Mouse (Mus musculus) ES-Bruce4 (cell line): ENCODE data around the gene Kit. TPM values are rescaled to one million over a fixed set of nuclear protein-coding genes. Genes with fewer than 3 reads are reported as not detected.

ENCODE experiments used
- H3K27ac ChIP-seq: 2 replicates; pipeline ENCODE4 v1.5.1; 2012; ENCODE audit warnings: low read length, inconsistent platforms; ENCODE audit not compliant: insufficient read depth
- H3K27me3 ChIP-seq: 2 replicates; pipeline ENCODE4 v1.6.1; 2012; ENCODE audit warnings: mild to moderate bottlenecking, low read length, inconsistent platforms; ENCODE audit not compliant: control insufficient read depth, poor library complexity, insufficient read depth, severe bottlenecking
- H3K36me3 ChIP-seq: 2 replicates; pipeline ENCODE4 v1.6.1; 2012; ENCODE audit warnings: inconsistent platforms, mild to moderate bottlenecking, low read length, moderate library complexity; ENCODE audit not compliant: control insufficient read depth, poor library complexity, insufficient read depth, severe bottlenecking
- H3K4me1 ChIP-seq: one replicate; pipeline ENCODE4 v1.8.1; 2011; ENCODE audit warnings: low read length; ENCODE audit not compliant: control insufficient read depth, insufficient read depth
- H3K4me3 ChIP-seq: 2 replicates; pipeline ENCODE4 v1.5.1; 2011; ENCODE audit warnings: low read depth, mild to moderate bottlenecking, low read length
- H3K9ac ChIP-seq: 2 replicates; pipeline ENCODE4 v1.6.1; 2012; ENCODE audit warnings: low read depth, mild to moderate bottlenecking, inconsistent platforms; ENCODE audit not compliant: poor library complexity, severe bottlenecking
- H3K9me3 ChIP-seq: replicated peaks from 2 replicates; pipeline ENCODE4 v1.6.1; 2012; ENCODE audit warnings: mild to moderate bottlenecking, low read length, inconsistent platforms; ENCODE audit not compliant: control insufficient read depth, poor library complexity, insufficient read depth, severe bottlenecking
- CTCF ChIP-seq: IDR thresholded peaks from one replicate; pipeline ENCODE4 v1.8.1; 2011; ENCODE audit warnings: low read depth, low read length
- EP300 ChIP-seq: IDR thresholded peaks from 2 replicates; pipeline ENCODE4 v1.6.1; 2011; ENCODE audit warnings: low read depth, low read length; ENCODE audit not compliant: insufficient read depth
- POLR2A ChIP-seq: IDR thresholded peaks from one replicate; pipeline ENCODE4 v1.8.1; 2011; ENCODE audit warnings: low read length; ENCODE audit not compliant: insufficient read depth
- polyA plus RNA-seq: library from polyadenylated mRNA; stranded (reverse); fragments of >200 nt; gene quantifications from 2 replicates; pipeline ENCODE4 v1.2.4, GENCODE M21; 2011; ENCODE audit warnings: low read depth; ENCODE audit not compliant: missing spikeins, insufficient read depth, insufficient read length

Kit gene
- polyA plus RNA-seq, 1 experiment, result 36.4 TPM

DNA sequence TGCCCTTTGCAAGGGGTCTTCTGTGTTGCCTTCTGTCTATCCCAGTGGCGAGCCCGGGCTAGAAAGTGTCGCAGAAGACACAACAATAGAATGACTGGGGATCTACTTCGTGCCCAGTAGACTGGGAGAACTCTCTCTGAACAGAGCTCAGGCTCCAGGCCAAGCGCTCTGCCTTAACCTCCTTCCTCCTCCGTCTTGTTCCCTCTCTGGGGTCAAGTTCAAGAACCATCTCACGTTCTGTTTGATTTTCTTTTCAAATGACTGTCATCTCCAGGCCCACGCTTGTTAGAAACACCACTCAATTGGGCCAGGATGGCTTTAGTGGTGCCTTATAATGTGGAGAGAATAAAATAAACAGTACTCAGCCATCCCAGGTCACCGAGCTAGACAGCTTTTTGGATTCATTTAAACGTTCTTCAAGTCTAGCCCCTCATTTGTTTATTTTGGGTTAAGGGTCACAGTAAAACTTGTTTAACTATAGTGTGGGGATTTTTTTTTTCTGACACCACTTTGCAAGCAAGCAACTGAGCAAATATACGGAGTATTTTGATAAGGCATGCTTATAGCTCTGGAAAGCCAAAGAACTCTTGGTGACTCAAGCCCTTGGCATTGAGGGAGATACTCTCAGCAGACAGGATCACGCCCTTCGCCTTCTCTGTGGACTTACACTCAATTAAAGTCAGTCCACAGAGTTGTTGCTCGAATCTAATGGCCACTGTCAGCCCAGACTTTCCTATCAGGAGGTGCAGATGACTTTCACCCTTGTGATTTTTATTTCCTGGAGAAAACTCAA is 30.0 kb upstream of the Kit start:
- no peak overlapping the region for H3K4me3 ChIP-seq
- H3K27me3 ChIP-seq, result no peaks in the 10 kb centered on the region
- H3K4me1 ChIP-seq, result peaks cover 3% of the 10 kb centered on the region
- H3K9ac ChIP-seq, result no peak overlapping the region
- no peak overlapping the region for H3K27ac ChIP-seq
- no peaks in the 10 kb centered on the region for H3K36me3 ChIP-seq
- TF ChIP-seq POLR2A (no peak), CTCF (no peak), EP300 (no peak)
- no peaks in the 10 kb centered on the region for H3K9me3 ChIP-seq

DNA sequence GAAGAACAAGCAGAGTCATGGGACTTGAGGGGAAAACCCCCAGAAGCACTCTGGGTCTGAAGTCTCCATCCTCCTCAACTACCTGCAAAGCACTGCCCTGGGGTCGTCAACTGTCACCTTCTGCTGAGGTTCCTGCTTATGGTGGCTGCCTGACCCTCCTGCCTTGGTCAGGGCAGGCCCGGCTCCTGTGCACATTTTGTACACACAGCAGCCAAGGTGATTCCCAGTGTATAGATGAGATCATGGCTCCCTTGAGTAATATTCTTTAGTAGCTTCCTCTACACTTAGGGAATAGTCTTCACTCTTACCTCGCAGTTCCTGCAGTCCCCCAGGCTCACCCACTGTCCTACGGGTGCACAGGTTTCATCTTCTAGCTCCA is 29.5 kb upstream of the Kit start:
- Histone ChIP-seq H3K9ac (no peak overlapping the region), H3K36me3 (no peaks in the 10 kb centered on the region), H3K4me3 (no peak overlapping the region), H3K27ac (no peak overlapping the region), H3K4me1 (peaks cover 3% of the 10 kb centered on the region), H3K9me3 (no peaks in the 10 kb centered on the region), H3K27me3 (no peaks in the 10 kb centered on the region)
- TF ChIP-seq POLR2A (no peak), CTCF (no peak), EP300 (no peak)

DNA sequence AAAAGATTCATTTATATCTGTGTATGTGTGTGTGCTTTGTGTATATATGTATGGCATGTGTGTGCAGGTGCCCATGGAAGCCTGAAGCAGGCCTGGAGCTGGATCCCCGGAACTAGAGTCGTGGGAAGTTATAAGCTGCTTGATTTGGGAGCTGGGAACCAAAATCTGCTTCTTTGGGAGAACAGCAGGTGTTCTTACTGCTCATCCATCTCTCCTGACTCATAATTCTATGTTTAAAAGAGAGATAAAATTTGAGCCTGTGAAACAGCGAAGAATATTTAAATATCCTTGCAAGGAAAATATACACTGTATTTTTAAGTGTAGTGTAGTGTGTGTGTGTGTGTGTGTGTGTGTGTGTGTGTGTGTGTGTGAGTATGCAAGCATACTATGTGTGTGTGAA is 21.7 kb upstream of the Kit start:
- Histone ChIP-seq H3K4me1 (no peaks in the 10 kb centered on the region), H3K9ac (no peak overlapping the region), H3K27me3 (no peaks in the 10 kb centered on the region), H3K4me3 (no peak overlapping the region), H3K36me3 (no peaks in the 10 kb centered on the region), H3K27ac (no peak overlapping the region), H3K9me3 (no peaks in the 10 kb centered on the region)
- no peak for TF ChIP-seq CTCF
- TF ChIP-seq POLR2A, result no peak
- no peak for TF ChIP-seq EP300

- Histone ChIP-seq H3K9ac (no peak overlapping the region), H3K27me3 (no peaks in the 10 kb centered on the region), H3K36me3 (no peaks in the 10 kb centered on the region), H3K9me3 (no peaks in the 10 kb centered on the region), H3K4me1 (no peaks in the 10 kb centered on the region), H3K4me3 (no peak overlapping the region), H3K27ac (no peak overlapping the region)
- TF ChIP-seq EP300 (no peak), CTCF (no peak), POLR2A (no peak)
These were observed 17.1 kb upstream of the Kit start for GRCm38 (mm10) chr5:75557636-75558035.

- no peak overlapping the region for H3K9ac ChIP-seq
- H3K36me3 ChIP-seq, result no peaks in the 10 kb centered on the region
- TF ChIP-seq CTCF (no peak), POLR2A (no peak), EP300 (no peak)
- no peaks in the 10 kb centered on the region for H3K27me3 ChIP-seq
- H3K27ac ChIP-seq, result no peak overlapping the region
- no peaks in the 10 kb centered on the region for H3K9me3 ChIP-seq
- H3K4me1 ChIP-seq, result no peaks in the 10 kb centered on the region
- no peak overlapping the region for H3K4me3 ChIP-seq
These were observed 15.4 kb upstream of the Kit start for GRCm38 (mm10) chr5:75559291-75559690.

DNA sequence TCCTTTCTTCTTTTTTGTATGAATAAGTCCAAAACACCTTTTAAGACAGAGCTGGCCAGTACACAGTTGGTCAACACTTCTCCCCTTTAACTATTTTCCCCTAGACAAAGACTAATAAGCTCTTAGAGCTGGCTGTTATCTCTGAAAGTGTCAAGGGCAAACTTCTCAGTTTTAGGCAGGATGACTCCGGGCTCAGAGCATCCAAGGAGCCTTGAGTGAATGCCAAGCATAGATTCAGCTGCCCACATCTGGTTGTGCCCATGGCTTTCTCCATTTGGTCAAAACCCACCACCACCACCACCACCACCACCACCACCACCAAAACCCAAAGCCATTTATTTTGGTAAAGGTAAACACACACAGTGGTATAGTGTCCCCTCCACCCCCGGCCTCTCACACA is 13.5 kb upstream of the Kit start:
- Histone ChIP-seq H3K4me1 (no peaks in the 10 kb centered on the region), H3K27ac (no peak overlapping the region), H3K9me3 (no peaks in the 10 kb centered on the region), H3K27me3 (no peaks in the 10 kb centered on the region), H3K36me3 (no peaks in the 10 kb centered on the region), H3K9ac (no peak overlapping the region), H3K4me3 (no peak overlapping the region)
- TF ChIP-seq EP300, result no peak
- no peak for TF ChIP-seq CTCF
